ENCODE assay signal across 9 mouse cellular contexts in the genomic region with DNA sequence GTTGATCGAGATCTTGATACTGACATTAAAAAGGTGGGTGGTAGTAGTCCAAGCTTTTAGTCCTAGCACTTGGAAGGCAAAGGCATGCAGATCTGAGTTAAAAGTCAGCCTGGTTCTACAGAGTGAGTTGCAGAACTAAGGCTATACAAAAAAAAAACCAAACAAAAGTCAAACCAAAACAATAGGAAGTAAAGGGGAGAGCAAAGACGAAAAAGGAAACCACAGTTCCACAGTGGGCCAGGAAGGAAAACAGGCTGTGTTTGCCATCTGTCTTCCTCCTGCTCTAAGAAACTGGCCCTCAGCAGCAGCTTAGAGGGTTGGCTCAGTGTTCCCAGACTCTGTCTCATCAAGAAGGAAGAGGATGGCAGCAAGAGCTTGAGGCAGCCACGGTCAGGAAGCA. TPM values are rescaled to one million over a fixed set of nuclear protein-coding genes. Genes with fewer than 3 reads are reported as not detected.
DNase-seq lines count a peak whose midpoint lies in the region; ATAC-seq and TF ChIP-seq lines count a peak whose summit lies in the region.
"Had no signal": no experiment of that assay in that cellular context is flagged by ENCODE, and none has a peak within 500 bp of the region (broad histone marks: within the 10 kb centered on the region; RNA-seq: fewer than 3 reads in every experiment).

No protein-coding gene starts in this region.

- H3K9me3 ChIP-seq in hindbrain, postnatal 0 days (ENCODE audit: low read length): no peaks in the 10 kb centered on the region
- no peaks in the 10 kb centered on the region for H3K9me3 ChIP-seq in hindbrain, embryonic 13.5 days
- no peaks in the 10 kb centered on the region for H3K9me3 ChIP-seq in liver, embryonic 16.5 days (replicated peaks; ENCODE audit: control insufficient read depth, low read length)
- no peaks in the 10 kb centered on the region for H3K9me3 ChIP-seq in intestine, embryonic 15.5 days
- H3K9me3 ChIP-seq: limb, embryonic 13.5 days had no signal

- ATAC-seq in hindbrain, postnatal 0 days: no peak
- no peak for ATAC-seq in hindbrain, embryonic 13.5 days (ENCODE audit: low FRiP score)
- ATAC-seq in CD4-positive, CD25-positive, alpha-beta regulatory T cell, adult 4 months: peak; percentile 58
- ATAC-seq in liver, embryonic 16.5 days (ENCODE audit: low read depth): no peak
- no peak for ATAC-seq in erythroblast, adult 5-6 weeks (replicated peaks; ENCODE audit: low FRiP score, poor library complexity, severe bottlenecking)
- ATAC-seq in intestine, embryonic 15.5 days: no peak

- TF ChIP-seq CTCF in hindbrain, postnatal 0 days (IDR thresholded peaks at IDR 0.05; ENCODE audit: low read depth): no peak

- no peaks in the 10 kb centered on the region for H3K4me1 ChIP-seq in hindbrain, postnatal 0 days (ENCODE audit: insufficient read depth, low read length)
- H3K4me1 ChIP-seq in hindbrain, embryonic 13.5 days (replicated peaks): 0 out of 2 replicates have a peak, but pooled peaks cover 3% of the 10 kb centered on the region
- peaks cover 23% of the 10 kb centered on the region for H3K4me1 ChIP-seq in liver, embryonic 16.5 days (ENCODE audit: control insufficient read depth, low read depth, low read length)
- H3K4me1 ChIP-seq in intestine, embryonic 15.5 days (replicated peaks): no peaks in the 10 kb centered on the region
- H3K4me1 ChIP-seq: limb, embryonic 13.5 days had no signal

- no peak overlapping the region for H3K9ac ChIP-seq in hindbrain, postnatal 0 days (replicated peaks; ENCODE audit: low read length)
- no peak overlapping the region for H3K9ac ChIP-seq in hindbrain, embryonic 13.5 days
- no peak overlapping the region for H3K9ac ChIP-seq in liver, embryonic 16.5 days (ENCODE audit: low read depth, low read length)
- no peak overlapping the region for H3K9ac ChIP-seq in intestine, embryonic 15.5 days
- H3K9ac ChIP-seq: limb, embryonic 13.5 days had no signal

- peaks cover 31% of the 10 kb centered on the region for H3K36me3 ChIP-seq in hindbrain, postnatal 0 days (ENCODE audit: insufficient read depth, low read length)
- peaks cover 64% of the 10 kb centered on the region for H3K36me3 ChIP-seq in hindbrain, embryonic 13.5 days
- H3K36me3 ChIP-seq in liver, embryonic 16.5 days (ENCODE audit: control insufficient read depth, insufficient read depth): peaks cover 64% of the 10 kb centered on the region
- H3K36me3 ChIP-seq in intestine, embryonic 15.5 days: peaks cover 39% of the 10 kb centered on the region

- H3K4me2 ChIP-seq in hindbrain, postnatal 0 days (ENCODE audit: low read depth, low read length): no peak overlapping the region
- no peak overlapping the region for H3K4me2 ChIP-seq in hindbrain, embryonic 13.5 days
- H3K4me2 ChIP-seq in liver, embryonic 16.5 days (ENCODE audit: low read depth, low read length): peak overlapping the region; percentile 12; the same call in 1 of the 2 replicates
- no peak overlapping the region for H3K4me2 ChIP-seq in intestine, embryonic 15.5 days (replicated peaks)
- H3K4me2 ChIP-seq: limb, embryonic 13.5 days had no signal

- WGBS in hindbrain, postnatal 0 days: 55% methylated on average over 3 of the region's 3 CpGs
- 59% methylated on average over 3 of the region's 3 CpGs for WGBS in hindbrain, embryonic 13.5 days
- 25% methylated on average over 3 of the region's 3 CpGs for WGBS in liver, embryonic 16.5 days (ENCODE audit: insufficient replicate concordance)
- WGBS in intestine, embryonic 15.5 days: 64% methylated on average over 3 of the region's 3 CpGs

- no peaks in the 10 kb centered on the region for H3K27me3 ChIP-seq in hindbrain, postnatal 0 days (ENCODE audit: insufficient read depth, low read length)
- no peaks in the 10 kb centered on the region for H3K27me3 ChIP-seq in hindbrain, embryonic 13.5 days
- no peaks in the 10 kb centered on the region for H3K27me3 ChIP-seq in liver, embryonic 16.5 days (ENCODE audit: control insufficient read depth, insufficient read depth, low read depth, low read length)
- no peaks in the 10 kb centered on the region for H3K27me3 ChIP-seq in intestine, embryonic 15.5 days (replicated peaks)
- H3K27me3 ChIP-seq: limb, embryonic 13.5 days had no signal

- no peak overlapping the region for H3K4me3 ChIP-seq in hindbrain, postnatal 0 days (ENCODE audit: low read length)
- H3K4me3 ChIP-seq in hindbrain, embryonic 13.5 days: no peak overlapping the region
- H3K4me3 ChIP-seq in liver, embryonic 16.5 days (ENCODE audit: low read depth, low read length): no peak overlapping the region
- no peak overlapping the region for H3K4me3 ChIP-seq in intestine, embryonic 15.5 days (replicated peaks)
- H3K4me3 ChIP-seq: limb, embryonic 13.5 days had no signal

- H3K27ac ChIP-seq in hindbrain, postnatal 0 days: peak overlapping the region; percentile 17; the same call in 1 of the 2 replicates
- no peak overlapping the region for H3K27ac ChIP-seq in hindbrain, embryonic 13.5 days
- H3K27ac ChIP-seq in liver, embryonic 16.5 days (ENCODE audit: low read length): peak overlapping the region; percentile 3; the same call in 1 of the 2 replicates
- no peak overlapping the region for H3K27ac ChIP-seq in intestine, embryonic 15.5 days
- H3K27ac ChIP-seq: limb, embryonic 13.5 days had no signal

- no peak for DNase-seq in hindbrain, postnatal 0 days (ENCODE audit: low spot score)
- DNase-seq in 416B (ENCODE audit: low read depth): peak; percentile 79
- DNase-seq: gastrocnemius, postnatal 10 days had no signal

RNA-seq across cellular contexts. Expression of gene Dcaf12, which starts 10.4 kb away (rescaled TPM):
- 64.0 and 64.3 TPM in 2 replicates for total RNA-seq in hindbrain, postnatal 0 days (2014; rRNA removed)
- 51.0 and 53.0 TPM in 2 replicates for polyA plus RNA-seq in hindbrain, postnatal 0 days (2015; fragmentation: Nextera tagmentation; extraction: Ambion mirVana)
- polyA plus RNA-seq in hindbrain, embryonic 13.5 days (2015; fragmentation: Nextera tagmentation; extraction: Ambion mirVana): 81.7 and 82.6 TPM in 2 replicates
- 10 to 100 TPM; 27.5 to 30.8 TPM for polyA plus RNA-seq in CD4-positive, CD25-positive, alpha-beta regulatory T cell, adult 4 months (2017; shearing (Covaris generic))
- polyA plus RNA-seq in liver, embryonic 16.5 days (2015; fragmentation: Nextera tagmentation; extraction: Ambion mirVana): 79.7 and 87.8 TPM in 2 replicates
- total RNA-seq in erythroblast, adult 5-6 weeks (2015; ENCODE audit: low replicate concordance): 200 and 219 TPM in 2 replicates
- total RNA-seq in erythroblast, adult 5-6 weeks (2017; ENCODE audit: low replicate concordance): 299 and 336 TPM in 2 replicates
- 51.6 and 55.0 TPM in 2 replicates for polyA plus RNA-seq in intestine, embryonic 15.5 days (2015; fragmentation: Nextera tagmentation; extraction: Ambion mirVana)

RNA-seq across cellular contexts. Expression of gene Ubap2, which starts 29.4 kb away (rescaled TPM):
- total RNA-seq in hindbrain, postnatal 0 days (2014; rRNA removed): 19.3 and 33.8 TPM in 2 replicates
- polyA plus RNA-seq in hindbrain, postnatal 0 days (2015; fragmentation: Nextera tagmentation; extraction: Ambion mirVana): 27.2 and 31.0 TPM in 2 replicates
- polyA plus RNA-seq in hindbrain, embryonic 13.5 days (2015; fragmentation: Nextera tagmentation; extraction: Ambion mirVana): 51.1 and 53.1 TPM in 2 replicates
- 10 to 100 TPM; 16.0 to 19.6 TPM for polyA plus RNA-seq in CD4-positive, CD25-positive, alpha-beta regulatory T cell, adult 4 months (2017; shearing (Covaris generic))
- 20.4 and 23.9 TPM in 2 replicates for polyA plus RNA-seq in liver, embryonic 16.5 days (2015; fragmentation: Nextera tagmentation; extraction: Ambion mirVana)
- 23.2 and 26.1 TPM in 2 replicates for total RNA-seq in erythroblast, adult 5-6 weeks (2015; ENCODE audit: low replicate concordance)
- total RNA-seq in erythroblast, adult 5-6 weeks (2017; ENCODE audit: low replicate concordance): 14.7 and 46.3 TPM in 2 replicates
- 50.1 and 52.2 TPM in 2 replicates for polyA plus RNA-seq in intestine, embryonic 15.5 days (2015; fragmentation: Nextera tagmentation; extraction: Ambion mirVana)

RNA-seq across cellular contexts. Expression of gene Ubap1, which starts 44.5 kb away (rescaled TPM):
- total RNA-seq in hindbrain, postnatal 0 days (2014; rRNA removed): 31.1 TPM in 2 replicates
- polyA plus RNA-seq in hindbrain, postnatal 0 days (2015; fragmentation: Nextera tagmentation; extraction: Ambion mirVana): 54.8 and 57.6 TPM in 2 replicates
- 70.4 and 71.8 TPM in 2 replicates for polyA plus RNA-seq in hindbrain, embryonic 13.5 days (2015; fragmentation: Nextera tagmentation; extraction: Ambion mirVana)
- polyA plus RNA-seq in CD4-positive, CD25-positive, alpha-beta regulatory T cell, adult 4 months (2017; shearing (Covaris generic)): 10 to 100 TPM; 36.3 to 40.4 TPM
- 32.8 and 36.8 TPM in 2 replicates for polyA plus RNA-seq in liver, embryonic 16.5 days (2015; fragmentation: Nextera tagmentation; extraction: Ambion mirVana)
- total RNA-seq in erythroblast, adult 5-6 weeks (2015; ENCODE audit: low replicate concordance): 96.8 and 109 TPM in 2 replicates
- 201 and 217 TPM in 2 replicates for total RNA-seq in erythroblast, adult 5-6 weeks (2017; ENCODE audit: low replicate concordance)
- polyA plus RNA-seq in intestine, embryonic 15.5 days (2015; fragmentation: Nextera tagmentation; extraction: Ambion mirVana): 50.0 and 56.5 TPM in 2 replicates

Comparison
In these comparisons a context has a peak if more than half of its experiments do, and no peak if none do; other contexts are left out.
1. H3K27ac ChIP-seq: peak in hindbrain, postnatal 0 days (single experiment) and liver, embryonic 16.5 days (single experiment); none in hindbrain, embryonic 13.5 days (single experiment) and intestine, embryonic 15.5 days (single experiment).